Mouse (Mus musculus) layer of hippocampus, postnatal 25 days (tissue): ENCODE results near the gene Atp2b2. TPM values are rescaled to one million over a fixed set of nuclear protein-coding genes. Genes with fewer than 3 reads are reported as not detected.

Experiments used
- DNase-seq, 2 experiments: peaks; one replicate each; pipeline ENCODE4 v3.0.0; 2022; ENCODE audit warnings: mixed read lengths in 2 of 2, low spot score in 1 of 2; ENCODE audit errors: extremely low spot score in 1 of 2
- total RNA-seq, 2 experiments: library from RNA; stranded (reverse); gene quantifications; 2 replicates each; pipeline ENCODE4 v1.2.3; 2021

Atp2b2 gene
- total RNA-seq, 2 experiments from 2014 or later, result 313 to 346 TPM

GRCm38 (mm10) chr6:113958003-113958402 is 84.4 kb downstream of the Atp2b2 start:
- no peak for DNase-seq

GRCm38 (mm10) chr6:113957232-113957940 is 85.0 kb downstream of the Atp2b2 start:
- no peak for DNase-seq

- no peak for DNase-seq
Observed at GRCm38 (mm10) chr6:113947515-113947914, 94.9 kb downstream of the Atp2b2 start.

GRCm38 (mm10) chr6:113942355-113942754 is 100.1 kb downstream of the Atp2b2 start:
- DNase-seq, result no peak

- DNase-seq, result no peak
Observed at GRCm38 (mm10) chr6:113941324-113941723, 101.1 kb downstream of the Atp2b2 start.

- no peak for DNase-seq
Observed at GRCm38 (mm10) chr6:113939442-113939841, 103.0 kb downstream of the Atp2b2 start.

- no peak for DNase-seq
Observed at GRCm38 (mm10) chr6:113936811-113937508, 105.5 kb downstream of the Atp2b2 start.

- DNase-seq, result no peak
Observed at GRCm38 (mm10) chr6:113936111-113936510, 106.3 kb downstream of the Atp2b2 start.

- peak; percentile 47 to 63 for DNase-seq
Observed at GRCm38 (mm10) chr6:113934692-113935091, 107.7 kb downstream of the Atp2b2 start.

GRCm38 (mm10) chr6:113933261-113934151 is 108.9 kb downstream of the Atp2b2 start:
- DNase-seq, result no peak

GRCm38 (mm10) chr6:113929191-113929875 is 113.1 kb downstream of the Atp2b2 start:
- no peak for DNase-seq

- no peak for DNase-seq
Observed at GRCm38 (mm10) chr6:113923249-113923648, 119.2 kb downstream of the Atp2b2 start.

- DNase-seq, result no peak
Observed at GRCm38 (mm10) chr6:113920466-113920865, 121.9 kb downstream of the Atp2b2 start.

GRCm38 (mm10) chr6:113912753-113913152 is 129.7 kb downstream of the Atp2b2 start:
- no peak for DNase-seq

- no peak for DNase-seq
Observed at GRCm38 (mm10) chr6:113911094-113911493, 131.3 kb downstream of the Atp2b2 start.

GRCm38 (mm10) chr6:113910411-113911055 is 131.9 kb downstream of the Atp2b2 start:
- DNase-seq, result no peak

- DNase-seq, result no peak
Observed at GRCm38 (mm10) chr6:113909836-113910235, 132.6 kb downstream of the Atp2b2 start.

- DNase-seq, result no peak
Observed at GRCm38 (mm10) chr6:113908066-113908465, 134.3 kb downstream of the Atp2b2 start.

- DNase-seq, result no peak
Observed at GRCm38 (mm10) chr6:113904406-113904805, 138.0 kb downstream of the Atp2b2 start.

- no peak for DNase-seq
Observed at GRCm38 (mm10) chr6:113896023-113896422, 146.4 kb downstream of the Atp2b2 start.
